Mouse (Mus musculus) C2C12 (cell line): ENCODE measurements around the gene Mrpl16.

Source experiments
- CTCF ChIP-seq: IDR thresholded peaks from one replicate; pipeline ENCODE4 v1.5.1; 2011; ENCODE audit not compliant: control insufficient read depth, insufficient read depth, insufficient read length
- MAX ChIP-seq: IDR thresholded peaks from one replicate; pipeline ENCODE4 v1.6.1; 2011; ENCODE audit warnings: mild to moderate bottlenecking, control low read depth

- no peak for TF ChIP-seq MAX
- no peak for TF ChIP-seq CTCF
Observed at GRCm38 (mm10) chr19:11817586-11817985, 47.4 kb downstream of the Mrpl16 start.
